Mouse (Mus musculus) left cerebral cortex, postnatal 25 days (tissue): Measurements from ENCODE around the gene Tesk2. TPM values are rescaled to one million over a fixed set of nuclear protein-coding genes. Genes with fewer than 3 reads are reported as not detected.
"Not testable (repeated sequence)": the region's sequence is repeated elsewhere in the genome, so short reads cannot be mapped to it uniquely, and the experiment has no call there.

Experiments used
- DNase-seq, 2 experiments: peaks; one replicate each; pipeline ENCODE4 v3.0.0; 2022; ENCODE audit warnings: low spot score in 2 of 2, mixed read lengths in 1 of 2
- intact Hi-C: fragments of 180-260 bp; cut with DNase I; formaldehyde crosslinking; loops from one replicate; pipeline ENCODE4 v1.15.1; 2025
- total RNA-seq, 2 experiments: library from RNA; stranded (reverse); gene quantifications; 2 replicates each; pipeline ENCODE4 v1.2.3; 2021

Gene Tesk2
- total RNA-seq, 2 experiments from 2014 or later, result 4.2 to 5.8 TPM

DNA sequence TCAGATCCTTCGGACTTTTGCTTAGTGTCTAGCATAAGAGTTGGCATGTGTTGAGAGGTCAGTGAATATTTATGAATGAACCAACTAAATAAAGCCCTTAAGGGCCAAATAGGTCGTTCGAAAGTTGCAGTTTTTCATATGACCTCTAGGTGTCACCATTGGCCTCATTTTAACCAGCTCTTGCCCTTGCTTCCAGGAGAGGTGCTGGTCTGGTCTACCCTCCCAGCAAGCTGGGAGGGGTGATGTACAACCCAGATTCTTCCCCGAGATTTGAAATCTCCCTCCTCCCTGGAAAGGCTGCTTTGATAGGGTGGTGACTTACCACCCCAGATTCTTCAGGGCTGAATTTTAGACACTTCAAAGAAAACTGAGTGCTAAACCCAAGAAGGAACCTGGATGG lies 107.1 kb downstream of the Tesk2 start:
- intact Hi-C loops, result loop anchor here (1.0 to 10.0 kb wide), 3 partner anchors 49 to 317 kb away; partner anchors contain the start of gene Zswim5
- peak; percentile 35 to 59 for DNase-seq

DNA sequence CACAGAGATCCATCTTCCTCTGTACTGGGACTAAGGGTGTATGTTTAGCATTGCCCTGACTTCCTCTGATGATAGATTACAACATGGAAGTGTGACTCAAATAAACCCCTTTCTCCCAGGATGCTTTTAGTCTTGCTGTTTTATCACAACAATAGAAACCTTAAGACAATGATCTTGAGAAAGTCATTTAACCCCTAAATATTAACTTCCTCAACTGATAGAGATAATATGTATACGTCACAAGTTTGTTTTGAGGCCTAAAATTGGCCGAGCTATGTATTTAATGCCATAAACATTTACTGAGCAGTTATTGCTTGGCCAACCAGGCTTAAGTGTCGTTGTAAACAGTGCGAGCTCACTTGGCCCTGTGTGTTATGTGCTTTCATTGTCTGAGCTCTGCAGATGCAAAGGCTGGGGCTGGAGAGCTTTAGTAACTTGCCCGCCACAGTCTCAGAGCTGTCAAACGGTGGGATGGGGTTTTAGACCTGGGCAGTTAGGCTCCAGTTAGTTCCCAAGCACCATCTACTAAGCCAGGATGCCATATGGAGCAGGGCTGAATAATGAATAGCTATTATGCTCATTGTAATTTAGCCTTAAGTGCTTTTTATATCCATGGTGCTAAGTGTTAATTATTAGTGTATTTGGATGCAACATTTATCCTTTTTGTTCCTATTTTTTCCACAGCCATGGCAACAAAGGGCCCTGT lies 108.8 kb downstream of the Tesk2 start:
- intact Hi-C loops, result loop anchor here (10.0 kb wide), 1 partner anchor 315 kb away; no protein-coding TSS in a partner anchor
- DNase-seq, result no peak

DNA sequence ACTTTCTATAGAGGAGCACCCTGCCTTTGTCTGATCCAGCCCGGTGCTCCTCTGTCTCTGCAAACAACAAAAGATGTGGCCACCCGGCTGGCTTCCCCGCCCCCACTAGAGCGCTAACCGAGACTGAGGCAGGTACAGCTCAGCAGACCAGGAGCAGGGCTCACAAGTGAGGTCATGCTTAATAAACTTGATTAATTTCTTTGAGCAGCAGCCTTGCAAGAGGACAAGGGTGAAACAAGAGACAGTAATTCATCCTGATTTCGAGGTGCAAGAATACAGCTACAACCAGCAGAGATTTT lies 109.3 kb downstream of the Tesk2 start:
- intact Hi-C loops, result no loop called here
- DNase-seq, result no peak

DNA sequence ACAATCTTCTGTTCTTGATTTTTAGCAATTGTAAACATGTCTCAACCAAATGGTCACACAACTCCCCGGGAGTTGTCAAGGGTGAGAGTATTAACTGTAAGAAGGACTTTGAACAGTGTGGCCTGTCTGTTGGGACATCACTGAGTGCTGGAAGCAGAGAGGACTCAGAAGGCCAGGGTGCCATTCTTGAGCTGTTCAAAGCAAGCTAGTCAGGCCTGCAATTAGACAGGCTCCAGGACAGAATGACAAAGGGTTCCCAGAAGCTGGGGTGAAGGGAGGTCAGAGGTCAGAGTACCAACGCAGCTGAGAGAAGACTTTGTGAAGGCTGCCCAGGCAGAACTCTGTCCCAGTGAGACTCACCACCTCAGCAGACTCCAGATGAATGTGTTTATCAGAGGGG lies 118.3 kb downstream of the Tesk2 start:
- intact Hi-C loops, result no loop called here
- no peak for DNase-seq

DNA sequence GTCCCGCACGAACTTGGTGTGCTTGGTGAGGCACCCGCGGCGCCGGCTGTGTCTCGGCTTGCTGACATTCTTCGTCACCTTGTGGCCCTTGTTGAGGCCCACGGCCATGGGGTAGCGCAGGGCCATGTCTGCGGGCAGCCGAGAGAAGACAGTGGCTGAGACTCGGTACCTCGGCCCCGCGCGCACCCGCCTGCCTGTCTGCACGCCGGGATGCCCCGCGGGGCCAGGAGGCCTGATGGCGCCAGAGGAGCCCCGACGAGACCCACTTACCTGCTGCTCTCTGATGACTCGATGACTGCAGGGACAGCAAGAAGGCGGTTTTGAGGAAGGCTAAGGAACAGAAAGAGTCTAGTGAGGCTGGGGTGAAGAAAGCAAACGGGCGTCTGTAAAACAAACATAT lies 119.3 kb downstream of the Tesk2 start:
- intact Hi-C loops, result not testable (repeated sequence)

DNA sequence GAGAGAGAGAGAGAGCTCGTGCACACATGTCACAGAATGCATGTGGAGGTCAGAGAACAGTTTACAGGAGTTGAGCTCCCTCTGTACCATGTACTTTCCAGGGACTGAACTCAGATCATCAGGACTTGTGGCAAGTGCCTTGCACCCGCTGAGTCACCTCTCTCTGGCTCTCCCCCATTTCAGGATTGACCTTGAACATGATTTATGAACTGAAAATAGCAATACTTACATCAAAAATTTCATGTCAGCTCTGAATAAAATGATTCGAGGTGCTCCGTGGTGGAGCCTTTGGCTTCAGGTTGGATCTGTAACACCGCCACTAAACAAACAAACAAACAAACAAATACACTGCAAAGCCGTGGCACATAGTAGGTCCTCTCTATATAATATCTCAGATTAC lies 120.1 kb downstream of the Tesk2 start:
- intact Hi-C loops, result no loop called here
- DNase-seq, result no peak

More for the DNA sequence above, 119.3 kb downstream of the Tesk2 start:
- not testable (repeated sequence) for DNase-seq

DNA sequence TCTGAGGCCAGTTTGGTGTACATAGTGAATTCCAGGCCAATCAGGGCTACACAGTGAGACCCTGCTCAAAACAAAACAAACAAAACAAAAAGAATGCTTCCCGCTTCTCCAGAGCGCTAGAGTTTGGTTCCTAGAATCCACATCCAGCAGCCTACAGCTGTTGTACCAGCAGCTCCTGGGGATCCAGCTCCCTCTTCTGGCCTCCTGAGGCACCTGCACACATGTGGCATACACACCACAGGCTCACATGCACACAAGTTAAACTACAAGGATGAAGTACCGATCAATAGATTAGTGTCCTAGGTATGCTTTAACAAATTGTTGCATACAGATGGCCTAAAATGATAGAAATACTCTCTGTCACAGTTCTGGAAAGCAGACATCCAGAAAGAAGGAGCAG lies 123.6 kb downstream of the Tesk2 start:
- DNase-seq, result no peak
- intact Hi-C loops, result no loop called here

DNA sequence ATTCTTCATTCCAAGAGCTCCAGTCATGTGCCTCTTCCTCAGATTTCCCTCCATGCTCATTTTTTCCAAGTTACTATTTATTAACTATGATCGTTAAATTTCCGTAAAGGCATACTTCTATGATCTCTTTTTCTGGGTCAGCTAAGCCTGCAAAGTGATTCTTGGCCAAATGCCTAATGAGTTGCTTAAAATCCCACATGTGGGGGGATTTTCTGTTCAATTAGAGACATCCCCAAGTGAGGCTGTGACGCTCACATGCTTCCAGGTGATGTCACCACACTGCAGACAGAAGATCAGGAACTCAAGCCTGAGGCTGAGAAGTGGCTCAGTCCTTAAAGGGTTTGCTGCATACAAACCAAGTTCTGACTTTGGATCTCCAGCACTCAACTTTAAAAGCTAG lies 129.2 kb downstream of the Tesk2 start:
- no peak for DNase-seq
- intact Hi-C loops, result no loop called here

DNA sequence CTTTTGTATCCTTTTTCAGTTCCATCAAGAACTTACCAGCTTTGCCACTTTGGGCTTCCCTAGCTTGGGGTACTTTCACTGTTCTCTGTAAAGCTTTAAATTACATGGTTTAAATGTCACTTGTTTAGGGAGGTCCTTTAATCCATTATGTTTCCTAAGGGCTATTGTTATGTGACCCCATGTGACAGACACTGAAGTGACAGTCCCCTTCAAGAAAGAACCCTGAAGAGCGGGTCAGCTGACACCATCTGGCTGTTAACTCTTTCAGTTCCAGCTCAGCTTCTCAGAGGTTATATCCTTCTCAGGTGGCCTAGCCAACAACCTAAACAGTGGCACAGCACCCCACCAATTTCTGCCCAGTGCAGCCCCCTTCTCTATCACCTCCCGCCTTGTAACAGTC lies 133.5 kb downstream of the Tesk2 start:
- no peak for DNase-seq
- intact Hi-C loops, result no loop called here

Other genes with a start within 250 kb of the Tesk2 start
- gene Ipp, start 213.4 kb upstream of the Tesk2 start, total RNA-seq, result 10 to 100 TPM; 18.9 to 20.1 TPM
- 10 to 100 TPM in 1 of 2 experiments, 1 to 10 TPM in 1; 9.8 to 10.6 TPM for gene Tmem69, start 165.0 kb upstream of the Tesk2 start, total RNA-seq
- gene Gpbp1l1, start 163.3 kb upstream of the Tesk2 start, total RNA-seq, result 10 to 100 TPM; 40.8 to 43.6 TPM
- 1 to 10 TPM; 5.0 to 5.5 TPM for gene Ccdc17, start 124.3 kb upstream of the Tesk2 start, total RNA-seq
- gene Nasp, start 93.0 kb upstream of the Tesk2 start, total RNA-seq, result 10 to 100 TPM; 32.3 to 36.8 TPM
- 100 to 1,000 TPM; 396 to 420 TPM for gene Akr1a1, start 69.3 kb upstream of the Tesk2 start, total RNA-seq
- gene Prdx1, start 35.4 kb upstream of the Tesk2 start, total RNA-seq, result 100 to 1,000 TPM; 158 to 160 TPM
- 10 to 100 TPM; 16.2 to 17.1 TPM for gene Mmachc, start 12.5 kb upstream of the Tesk2 start, total RNA-seq
- gene Ccdc163, start 12.4 kb upstream of the Tesk2 start, total RNA-seq, result 1 to 10 TPM; 4.0 to 6.5 TPM
- 10 to 100 TPM; 12.1 to 14.5 TPM for gene Toe1, start 86.7 kb downstream of the Tesk2 start, total RNA-seq
- gene Mutyh, start 86.8 kb downstream of the Tesk2 start, total RNA-seq, result 1 to 10 TPM; 2.2 to 3.0 TPM
- gene Hpdl, start 100.8 kb downstream of the Tesk2 start, total RNA-seq, result 1 to 10 TPM; 1.2 to 1.4 TPM
- gene Zswim5, start 156.4 kb downstream of the Tesk2 start, total RNA-seq, result 10 to 100 TPM; 10.4 to 11.5 TPM